Mouse (Mus musculus) kidney, embryonic 16.5 days (tissue): ENCODE data around the gene Hook2. TPM values are rescaled to one million over a fixed set of nuclear protein-coding genes. Genes with fewer than 3 reads are reported as not detected.

Source experiments
- ATAC-seq: fragments of 200-750 bp; cut with Nextera tagmentation; 2 replicates; pipeline ENCODE4 v1.8.0; 2017; ENCODE audit warnings: moderate TSS enrichment; ENCODE audit not compliant: low FRiP score, low TSS enrichment
- H3K27ac ChIP-seq: fragments of 300-500 bp; sonication (generic); 2 replicates; pipeline ENCODE4 v1.5.1; 2014; ENCODE audit warnings: low read length
- H3K27me3 ChIP-seq: fragments of 300-500 bp; sonication (generic); 2 replicates; pipeline ENCODE4 v1.6.1; 2014; ENCODE audit warnings: low read length, control low read depth, mixed read lengths; ENCODE audit not compliant: insufficient read depth
- H3K36me3 ChIP-seq: fragments of 300-500 bp; sonication (generic); 2 replicates; pipeline ENCODE4 v1.6.1; 2014; ENCODE audit warnings: low read length, control low read depth, mixed read lengths; ENCODE audit not compliant: insufficient read depth
- H3K4me1 ChIP-seq: fragments of 300-500 bp; sonication (generic); 2 replicates; pipeline ENCODE4 v1.6.1; 2014; ENCODE audit warnings: low read length, control low read depth, mixed read lengths; ENCODE audit not compliant: insufficient read depth
- H3K4me2 ChIP-seq: fragments of 300-500 bp; sonication (generic); replicated peaks from 2 replicates; pipeline ENCODE4 v1.6.1; 2014; ENCODE audit warnings: low read depth, low read length
- H3K4me3 ChIP-seq: fragments of 300-500 bp; sonication (generic); 2 replicates; pipeline ENCODE4 v1.5.1; 2014; ENCODE audit warnings: mild to moderate bottlenecking, low read length
- H3K9ac ChIP-seq: fragments of 300-500 bp; sonication (generic); replicated peaks from 2 replicates; pipeline ENCODE4 v1.6.1; 2014; ENCODE audit warnings: low read length
- H3K9me3 ChIP-seq: fragments of 300-500 bp; sonication (generic); 2 replicates; pipeline ENCODE4 v1.6.1; 2016; ENCODE audit warnings: low read length, control low read depth
- WGBS: fragments of 180-500 bp; shearing (Covaris S2); extraction: QIAGEN DNeasy Blood & Tissue Kit; methylation state at CpG from one replicate; pipeline ENCODE4 v1.1.7; 2014; 5-methylcytosine and 5-hydroxymethylcytosine counted together
- polyA plus RNA-seq: library from polyadenylated mRNA; unstranded; fragments of >200 nt; fragmentation: Nextera tagmentation; extraction: Ambion mirVana; gene quantifications from 2 replicates; pipeline ENCODE4 v1.2.1, GENCODE M21; 2015

The Hook2 gene
- polyA plus RNA-seq, 1 experiment from 2014 or later: 34.8 TPM

GRCm38 (mm10) chr8:85036381-85036717 lies 45.9 kb downstream of the Hook2 start:
- Histone ChIP-seq H3K4me3 (peak overlapping the region; percentile 87), H3K27ac (peak overlapping the region; percentile 100), H3K9me3 (no peaks in the 10 kb centered on the region), H3K4me2 (peak overlapping the region; percentile 83), H3K4me1 (peaks cover 26% of the 10 kb centered on the region), H3K9ac (peak overlapping the region; percentile 87), H3K27me3 (no peaks in the 10 kb centered on the region), H3K36me3 (peaks cover 26% of the 10 kb centered on the region)
- WGBS: under 1% methylated on average over 9 of the region's 9 CpGs
- ATAC-seq: peak; percentile 33

- Histone ChIP-seq H3K36me3 (peaks cover 24% of the 10 kb centered on the region), H3K4me3 (peak within 1 kb of the TSS; percentile 87), H3K9ac (peak within 1 kb of the TSS; percentile 96), H3K4me1 (peaks cover 26% of the 10 kb centered on the region), H3K4me2 (peak within 1 kb of the TSS; percentile 92), H3K9me3 (no peaks in the 10 kb centered on the region), H3K27me3 (no peaks in the 10 kb centered on the region), H3K27ac (peak within 1 kb of the TSS; percentile 100)
- WGBS: under 1% methylated on average over 59 of the region's 59 CpGs
- ATAC-seq: peak; percentile 92
These were observed 46.4 kb downstream of the Hook2 start, which contains the start of gene Tnpo2 for GRCm38 (mm10) chr8:85036718-85037365. Tnpo2 (plus strand) TSS chr8:85036915.

GRCm38 (mm10) chr8:85037366-85037680 lies 46.9 kb downstream of the Hook2 start:
- Histone ChIP-seq H3K4me1 (peaks cover 26% of the 10 kb centered on the region), H3K36me3 (peaks cover 24% of the 10 kb centered on the region), H3K27ac (peak overlapping the region; percentile 100), H3K4me2 (peak overlapping the region; percentile 92), H3K9ac (peak overlapping the region; percentile 96), H3K9me3 (no peaks in the 10 kb centered on the region), H3K27me3 (no peaks in the 10 kb centered on the region), H3K4me3 (peak overlapping the region; percentile 87)
- WGBS: 0% methylated on average over 14 of the region's 14 CpGs
- peak; percentile 59 for ATAC-seq

- Histone ChIP-seq H3K36me3 (peaks cover 20% of the 10 kb centered on the region), H3K4me3 (peak overlapping the region; percentile 87), H3K9ac (peak overlapping the region; percentile 96), H3K9me3 (no peaks in the 10 kb centered on the region), H3K4me1 (peaks cover 26% of the 10 kb centered on the region), H3K27ac (peak overlapping the region; percentile 100), H3K4me2 (peak overlapping the region; percentile 92), H3K27me3 (no peaks in the 10 kb centered on the region)
- no peak for ATAC-seq
- 0% methylated on average over 56 of the region's 57 CpGs for WGBS
These were observed 47.5 kb downstream of the Hook2 start for GRCm38 (mm10) chr8:85037681-85038531.

- Histone ChIP-seq H3K4me1 (peaks cover 7% of the 10 kb centered on the region), H3K27ac (no peak overlapping the region), H3K4me2 (no peak overlapping the region), H3K9ac (no peak overlapping the region), H3K36me3 (peaks cover 70% of the 10 kb centered on the region), H3K27me3 (no peaks in the 10 kb centered on the region), H3K4me3 (no peak overlapping the region), H3K9me3 (no peaks in the 10 kb centered on the region)
- 85% methylated on average over 6 of the region's 6 CpGs for whole genome bisulfite sequencing
- no peak for ATAC-seq
These were observed 53.2 kb downstream of the Hook2 start for GRCm38 (mm10) chr8:85043619-85044018.

Other genes with a start within 250 kb of the Hook2 start
- 14.8 and 15.9 TPM in 2 replicates for gene Nfix, start 190.3 kb upstream of the Hook2 start, polyA plus RNA-seq
- 6.6 and 9.0 TPM in 2 replicates for gene Dand5, start 167.8 kb upstream of the Hook2 start, polyA plus RNA-seq
- 49.7 and 51.6 TPM in 2 replicates for gene Gadd45gip1, start 159.1 kb upstream of the Hook2 start, polyA plus RNA-seq
- gene Rad23a, start 149.9 kb upstream of the Hook2 start, polyA plus RNA-seq: 109 and 114 TPM in 2 replicates
- gene Calr, start 143.7 kb upstream of the Hook2 start, polyA plus RNA-seq: 1,143 and 1,180 TPM in 2 replicates
- 110 and 120 TPM in 2 replicates for gene Farsa, start 133.6 kb upstream of the Hook2 start, polyA plus RNA-seq
- gene Syce2, start 118.5 kb upstream of the Hook2 start, polyA plus RNA-seq: 60.7 and 61.3 TPM in 2 replicates
- 61.2 and 70.4 TPM in 2 replicates for gene Gcdh, start 96.7 kb upstream of the Hook2 start, polyA plus RNA-seq
- 2.4 and 2.8 TPM in 2 replicates for gene Klf1, start 88.7 kb upstream of the Hook2 start, polyA plus RNA-seq
- 10.2 and 10.6 TPM in 2 replicates for gene Dnase2a, start 82.0 kb upstream of the Hook2 start, polyA plus RNA-seq
- 0.34 and 0.54 TPM in 2 replicates for gene Mast1, start 53.2 kb upstream of the Hook2 start, polyA plus RNA-seq
- gene Rtbdn, start 43.6 kb upstream of the Hook2 start, polyA plus RNA-seq: 0.19 and 0.30 TPM in 2 replicates
- not detected in 2 replicates for gene Gm49661, start 21.2 kb upstream of the Hook2 start, polyA plus RNA-seq
- 810 and 819 TPM in 2 replicates for gene Prdx2, start 21.0 kb upstream of the Hook2 start, polyA plus RNA-seq
- 137 and 138 TPM in 2 replicates for gene Rnaseh2a, start 20.8 kb upstream of the Hook2 start, polyA plus RNA-seq
- gene Junb, start 11.9 kb upstream of the Hook2 start, polyA plus RNA-seq: 8.3 and 11.7 TPM in 2 replicates
- gene Best2, start 23.9 kb downstream of the Hook2 start, polyA plus RNA-seq: not detected in 2 replicates
- 150 and 154 TPM in 2 replicates for gene Asna1, start 34.7 kb downstream of the Hook2 start, polyA plus RNA-seq
- gene Trir, start 36.2 kb downstream of the Hook2 start, polyA plus RNA-seq: 93.3 and 104 TPM in 2 replicates
- 27.5 and 28.4 TPM in 2 replicates for gene Tnpo2, start 46.3 kb downstream of the Hook2 start, polyA plus RNA-seq
- 34.6 and 37.3 TPM in 2 replicates for gene Fbxw9, start 69.5 kb downstream of the Hook2 start, polyA plus RNA-seq
- gene Gm5741, start 77.4 kb downstream of the Hook2 start, polyA plus RNA-seq: 0.62 and 0.92 TPM in 2 replicates
- gene Dhps, start 81.2 kb downstream of the Hook2 start, polyA plus RNA-seq: 60.6 and 70.5 TPM in 2 replicates
- gene Wdr83os, start 90.1 kb downstream of the Hook2 start, polyA plus RNA-seq: 141 TPM in 2 replicates
- 53.0 and 54.8 TPM in 2 replicates for gene Wdr83, start 90.7 kb downstream of the Hook2 start, polyA plus RNA-seq
- gene Man2b1, start 92.7 kb downstream of the Hook2 start, polyA plus RNA-seq: 46.9 and 53.6 TPM in 2 replicates
- 2.7 and 3.8 TPM in 2 replicates for gene Zfp791, start 132.5 kb downstream of the Hook2 start, polyA plus RNA-seq
- not detected in 2 replicates for gene Cks1brt, start 161.3 kb downstream of the Hook2 start, polyA plus RNA-seq
- gene Olfr371, start 235.4 kb downstream of the Hook2 start, polyA plus RNA-seq: not detected in 2 replicates